In genomic region chr8:24779319-24779718, GRCm38 (mm10) we compare ENCODE assay signal across 12 mouse cellular contexts. TPM values are rescaled to one million over a fixed set of nuclear protein-coding genes. Genes with fewer than 3 reads are reported as not detected.
DNase-seq lines count a peak whose midpoint lies in the region; ATAC-seq lines count a peak whose summit lies in the region.
"Had no signal": no experiment of that assay in that cellular context is flagged by ENCODE, and none has a peak within 500 bp of the region (broad histone marks: within the 10 kb centered on the region; RNA-seq: fewer than 3 reads in every experiment).

No protein-coding gene starts in this region.

- H3K36me3 ChIP-seq in kidney, embryonic 16.5 days (ENCODE audit: insufficient read depth, low read length) = no peaks in the 10 kb centered on the region
- H3K36me3 ChIP-seq: heart, embryonic 12.5 days; midbrain, embryonic 12.5 days had no signal

- H3K9ac ChIP-seq in kidney, embryonic 16.5 days (replicated peaks; ENCODE audit: low read length) = no peak overlapping the region
- H3K9ac ChIP-seq: heart, embryonic 12.5 days; midbrain, embryonic 12.5 days had no signal

- 53% methylated on average over 3 of the region's 3 CpGs for WGBS in kidney, embryonic 16.5 days

- no peak overlapping the region for H3K4me2 ChIP-seq in kidney, embryonic 16.5 days (replicated peaks; ENCODE audit: low read depth, low read length)
- H3K4me2 ChIP-seq: heart, embryonic 12.5 days; midbrain, embryonic 12.5 days had no signal

- no peak overlapping the region for H3K27ac ChIP-seq in kidney, embryonic 16.5 days (ENCODE audit: low read length)
- H3K27ac ChIP-seq: midbrain, embryonic 12.5 days had no signal

- no peaks in the 10 kb centered on the region for H3K27me3 ChIP-seq in kidney, embryonic 16.5 days (ENCODE audit: insufficient read depth, low read length)
- H3K27me3 ChIP-seq: heart, embryonic 12.5 days; midbrain, embryonic 12.5 days had no signal

- DNase-seq in cerebellum, postnatal 10 days = peak; percentile 26 to 30
- no peak for DNase-seq in cerebellum, adult 9-11 months
- DNase-seq in kidney, postnatal 10 days = peak; percentile 22
- peak; percentile 26 for DNase-seq in ES-CJ7 (ENCODE audit: low read depth, low spot score)
- DNase-seq in layer of hippocampus, postnatal 10 days (ENCODE audit: low spot score in 2 of 2) = peak; percentile 4 to 16
- no peak for DNase-seq in cerebellum, adult 18-20 months
- DNase-seq in urinary bladder, adult 2 months (ENCODE audit: low spot score) = no peak
- DNase-seq: right cerebral cortex, postnatal 14 days had no signal

- H3K4me1 ChIP-seq in kidney, embryonic 16.5 days (ENCODE audit: insufficient read depth, low read length) = no peaks in the 10 kb centered on the region
- H3K4me1 ChIP-seq: heart, embryonic 12.5 days; midbrain, embryonic 12.5 days had no signal

- no peaks in the 10 kb centered on the region for H3K9me3 ChIP-seq in kidney, embryonic 16.5 days (ENCODE audit: low read length)
- H3K9me3 ChIP-seq: heart, embryonic 12.5 days; midbrain, embryonic 12.5 days had no signal

- ATAC-seq in kidney, embryonic 16.5 days (ENCODE audit: low FRiP score, low TSS enrichment) = no peak

- H3K4me3 ChIP-seq in kidney, embryonic 16.5 days (ENCODE audit: low read length) = no peak overlapping the region
- H3K4me3 ChIP-seq: heart, embryonic 12.5 days; midbrain, embryonic 12.5 days had no signal

RNA-seq across cellular contexts. Expression of gene Adam5, which starts 44.9 kb away (rescaled TPM):
- 1.3 and 1.6 TPM in 2 replicates for polyA plus RNA-seq in kidney, embryonic 16.5 days (2015; fragmentation: Nextera tagmentation; extraction: Ambion mirVana)
- under 1 TPM; 0.37 to 0.69 TPM for total RNA-seq in layer of hippocampus, postnatal 10 days (2021)
- 0.72 and 1.4 TPM in 2 replicates for polyA plus RNA-seq in urinary bladder, adult 2 months (2012; rRNA removed)
- total RNA-seq: left cerebral cortex, postnatal 25 days had no signal

RNA-seq across cellular contexts. Expression of gene Adam3, which starts 53.7 kb away (rescaled TPM):
- polyA plus RNA-seq in kidney, embryonic 16.5 days (2015; fragmentation: Nextera tagmentation; extraction: Ambion mirVana) = 0.45 TPM in 1 of 2 replicates, not detected in the other
- under 1 TPM in 1 of 2 experiments, not detected in 1; 0.14 TPM for total RNA-seq in layer of hippocampus, postnatal 10 days (2021)
- 0.11 and 0.15 TPM in 2 replicates for polyA plus RNA-seq in urinary bladder, adult 2 months (2012; rRNA removed)
- total RNA-seq: left cerebral cortex, postnatal 25 days had no signal
- polyA plus RNA-seq: heart, embryonic 12.5 days; midbrain, embryonic 12.5 days had no signal

Comparison
In these comparisons a context has a peak if more than half of its experiments do, and no peak if none do; other contexts are left out.
1. DNase-seq: peak in cerebellum, postnatal 10 days (2 of 2), kidney, postnatal 10 days (single experiment), ES-CJ7 (single experiment) and layer of hippocampus, postnatal 10 days (2 of 2); none in cerebellum, adult 9-11 months (single experiment), cerebellum, adult 18-20 months (0 of 2) and urinary bladder, adult 2 months (single experiment).